Mouse (Mus musculus): ENCODE measurements at regions not wholly inside any gene's neighbourhood (a gene's known extent, or its start where the extent isn't known, plus 50 kb on each side); places are given as distances from the start of the nearest gene placed in this dataset.
"Not testable (repeated sequence)": the region's sequence is repeated elsewhere in the genome, so short reads cannot be mapped to it uniquely, and the experiment has no call there.

DNA sequence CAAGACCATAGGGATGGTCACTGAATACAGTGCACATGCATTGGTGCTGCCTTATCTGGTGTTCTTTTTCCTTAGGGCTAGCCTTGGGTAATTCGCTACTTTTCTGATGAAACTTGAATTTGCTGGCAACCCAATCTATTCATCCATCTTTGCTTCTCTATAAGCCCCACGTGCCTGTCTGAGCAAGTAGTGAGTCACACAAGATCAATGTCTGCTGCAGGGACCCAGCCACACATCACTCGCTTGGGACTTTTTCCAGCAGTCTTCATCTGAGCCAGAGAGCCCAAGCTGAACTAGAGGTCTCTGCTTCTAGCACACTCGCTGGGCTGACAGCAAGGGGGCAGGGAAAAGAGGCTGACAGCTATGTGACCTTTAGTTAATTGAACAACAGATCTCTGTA is 464.3 kb upstream of the Nmur2 start:
- DNase-seq, result no peak

DNA sequence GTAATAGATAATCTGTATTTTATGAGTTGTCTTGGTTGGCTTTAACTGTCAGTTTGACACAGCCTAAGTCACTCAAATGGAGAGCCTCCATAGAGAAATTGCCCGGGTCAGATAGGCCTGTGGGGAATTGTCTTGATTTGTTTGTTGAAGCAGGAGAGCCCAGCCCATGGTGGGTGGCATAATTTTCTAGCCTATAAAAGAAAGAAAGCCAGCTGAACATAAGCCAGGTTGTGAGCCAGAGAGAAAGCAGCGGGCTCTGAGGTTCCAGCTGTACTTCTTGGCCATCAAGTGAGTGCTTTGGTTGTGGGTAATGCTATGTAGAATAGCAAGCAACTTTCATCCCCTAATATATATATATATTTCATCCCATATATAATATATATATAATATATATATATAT is 474.1 kb upstream of the Nmur2 start:
- DNase-seq, result no peak

DNA sequence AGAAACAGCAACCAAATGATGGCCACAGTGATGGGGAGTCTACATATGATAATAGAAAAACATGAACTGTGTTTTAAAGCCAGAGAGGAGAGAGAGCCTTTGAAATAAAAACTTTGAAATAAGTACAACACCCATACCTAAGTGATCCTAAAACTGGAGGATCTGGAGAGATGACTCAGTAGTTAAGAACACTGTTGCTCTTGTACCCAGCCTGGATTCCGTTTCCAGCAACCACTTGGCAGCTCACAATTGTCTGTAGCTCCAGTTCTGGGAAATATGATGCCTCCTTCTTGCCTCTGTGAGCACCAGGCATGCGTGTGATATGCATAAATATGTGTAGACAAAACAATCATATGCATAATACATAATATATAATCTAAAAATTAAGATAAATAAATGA is 477.7 kb upstream of the Nmur2 start:
- DNase-seq, result no peak

- peak in 1 of 2 experiments; percentile 18 for DNase-seq
These were observed 460.5 kb upstream of the Gria1 start for GRCm38 (mm10) chr11:56550736-56551135.

- DNase-seq, result peak in 1 of 2 experiments; percentile 21
These were observed 454.9 kb upstream of the Gria1 start for GRCm38 (mm10) chr11:56556332-56556731.

DNA sequence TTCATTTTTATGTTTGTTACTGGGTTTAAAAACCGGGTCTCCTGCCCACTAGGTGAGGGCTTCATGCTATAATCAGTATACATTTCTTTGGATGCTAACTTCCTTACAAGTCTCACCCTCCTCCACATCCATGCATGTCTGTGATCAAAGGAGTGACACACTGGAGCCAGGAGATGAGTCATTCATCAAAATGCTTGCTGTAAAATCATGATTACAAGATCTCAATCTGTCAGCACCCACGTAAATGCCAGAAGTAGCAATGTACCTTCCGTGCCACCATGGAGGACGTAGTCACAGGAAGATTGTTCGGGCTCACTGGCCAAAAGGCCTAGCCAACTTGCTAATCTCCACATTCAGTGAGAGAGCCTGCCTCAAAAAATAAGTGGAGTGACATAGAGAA is 431.2 kb upstream of the Gria1 start:
- no peak for DNase-seq

DNA sequence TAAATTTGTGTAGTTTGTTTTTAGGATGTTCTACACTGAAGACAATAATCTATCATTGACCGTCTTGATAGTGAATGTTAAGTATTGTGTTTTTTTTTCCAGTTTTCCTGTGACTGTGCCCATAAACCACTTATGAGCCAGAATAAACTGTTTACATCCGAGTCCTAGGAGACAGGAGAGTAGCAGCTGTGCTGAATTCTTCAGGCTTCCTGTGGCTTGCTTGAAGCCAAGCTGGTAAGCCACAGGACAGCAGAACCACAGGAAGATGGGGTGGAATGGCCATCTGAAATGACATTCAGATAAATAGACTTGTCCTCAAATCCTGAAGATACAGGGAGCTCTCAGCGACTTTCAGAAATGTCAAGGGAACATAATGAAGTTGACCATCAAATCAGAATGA is 428.1 kb upstream of the Gria1 start:
- no peak for DNase-seq

DNA sequence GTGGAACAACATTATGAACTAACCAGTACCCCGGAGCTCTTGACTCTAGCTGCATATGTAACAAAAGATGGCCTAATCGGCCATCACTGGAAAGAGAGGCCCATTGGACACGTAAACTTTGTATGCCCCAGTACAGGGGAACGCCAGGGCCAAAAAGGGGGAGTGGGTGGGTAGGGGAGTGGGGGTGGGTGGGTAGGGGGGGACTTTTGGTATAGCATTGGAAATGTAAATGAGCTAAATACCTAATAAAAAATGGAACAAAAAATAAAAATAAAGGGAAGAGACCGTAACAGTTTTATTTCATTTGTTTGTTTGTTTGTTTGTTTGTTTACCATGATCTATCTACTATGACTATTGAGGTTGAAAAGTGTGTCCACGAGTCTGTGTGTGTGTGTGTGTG is 417.8 kb upstream of the Gria1 start:
- DNase-seq, result not testable (repeated sequence)

GRCm38 (mm10) chr11:56603742-56604141 is 407.4 kb upstream of the Gria1 start:
- no peak for DNase-seq

DNA sequence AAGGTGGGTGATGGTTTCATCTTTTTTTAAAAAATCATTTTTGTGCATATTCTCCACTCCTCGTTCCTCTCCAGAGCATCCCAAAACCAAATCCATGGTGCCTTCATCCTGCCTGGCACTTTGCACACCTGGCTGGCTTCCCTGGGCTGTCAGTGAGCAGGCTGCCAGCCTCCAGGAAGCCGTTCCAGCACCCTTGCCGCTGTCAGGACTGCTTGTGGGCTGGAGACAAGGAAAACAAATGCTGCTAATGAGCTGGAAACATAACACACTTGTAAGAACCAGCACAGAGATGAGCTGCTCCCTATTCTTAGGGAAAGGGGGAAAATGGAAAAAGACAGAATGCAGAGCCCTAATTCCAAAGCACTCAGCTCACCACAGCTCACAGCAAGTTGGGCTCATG is 383.5 kb upstream of the Gria1 start:
- no peak for DNase-seq

GRCm38 (mm10) chr11:56633445-56633844 is 377.7 kb upstream of the Gria1 start:
- no peak for DNase-seq

GRCm38 (mm10) chr11:56636606-56637226 is 374.5 kb upstream of the Gria1 start:
- no peak for DNase-seq

- no peak for DNase-seq
These were observed 369.5 kb upstream of the Gria1 start for GRCm38 (mm10) chr11:56641716-56642115.

Measured in lung, postnatal 4 days (tissue).